Mouse (Mus musculus) brain, embryonic 14.5 days (tissue): Measurements from ENCODE around the gene Abtb1.
A peak's percentile ranks its signal among the peaks of the same experiment; 100 is the strongest.

Experiments used
- CTCF ChIP-seq: fragments of 200-500 bp; IDR thresholded peaks from 2 replicates; pipeline ENCODE4 v1.5.1; 2012; ENCODE audit warnings: inconsistent platforms, mild to moderate bottlenecking, moderate library complexity, borderline replicate concordance; ENCODE audit not compliant: insufficient read depth, insufficient read length; ENCODE audit errors: extremely low read depth
- POLR2A ChIP-seq: fragments of 200-500 bp; IDR thresholded peaks from 2 replicates; pipeline ENCODE4 v1.6.1; 2012; ENCODE audit warnings: mild to moderate bottlenecking, inconsistent platforms, borderline replicate concordance; ENCODE audit not compliant: poor library complexity, insufficient read depth, insufficient read length, severe bottlenecking; ENCODE audit errors: extremely low read depth

- TF ChIP-seq CTCF = peak; percentile 75; the same call in 1 of the 2 replicates
- no peak for TF ChIP-seq POLR2A
Observed at GRCm38 (mm10) chr6:88812886-88813285, 28.9 kb downstream of the Abtb1 start.
